Mouse (Mus musculus) MEL (cell line): ENCODE measurements at regions not wholly inside any gene's neighbourhood (a gene's known extent, or its start where the extent isn't known, plus 50 kb on each side); places are given as distances from the start of the nearest gene placed in this dataset.

Experiments used
- POLR2A ChIP-seq, 2 experiments: IDR thresholded peaks; 2 replicates each; pipeline ENCODE4 v1.6.1; 2011 to 2012; ENCODE audit warnings: low read length in 2 of 2, mild to moderate bottlenecking in 2 of 2, control low read depth in 1 of 2, improper control_type of control experiment in 1 of 2, low read depth in 1 of 2, moderate library complexity in 1 of 2; ENCODE audit not compliant: control insufficient read depth in 1 of 2, insufficient read depth in 1 of 2, poor library complexity in 1 of 2
- POLR2AphosphoS2 ChIP-seq: IDR thresholded peaks from 2 replicates; pipeline ENCODE4 v1.6.1; 2011; ENCODE audit warnings: low read length, improper control_type of control experiment

DNA sequence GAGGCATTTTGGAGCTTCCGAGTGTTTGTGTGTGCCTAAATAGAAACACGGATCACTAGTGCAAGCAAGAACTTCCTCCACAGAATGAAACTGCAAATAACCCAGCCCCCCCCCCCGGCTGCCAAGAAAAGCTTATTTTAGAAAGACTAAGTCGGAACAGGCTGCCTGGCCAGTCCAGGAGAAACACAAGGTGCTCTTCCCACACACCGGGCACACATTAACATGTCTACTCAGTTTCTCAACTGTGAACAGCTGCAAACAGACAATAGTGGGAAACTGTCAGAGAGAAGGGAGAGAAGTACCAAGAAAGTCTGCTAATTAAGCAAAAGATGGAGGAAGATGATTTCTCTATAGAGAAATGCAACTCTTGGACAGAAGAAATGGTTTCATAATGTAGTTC, 267.3 kb upstream of the Zbtb20 start:
- TF ChIP-seq POLR2AphosphoS2 (no peak), POLR2A (IDR thresholded peaks at IDR 0.05; ENCODE audit: control insufficient read depth in 1 of 2, insufficient read depth in 1 of 2, low read depth in 1 of 2, low read length in 2 of 2, poor library complexity in 1 of 2) (no peak)
